In genomic region chr2:28103653-28104052, GRCm38 (mm10) we compare ENCODE assay signal across 28 mouse cellular contexts. TPM values are rescaled to one million over a fixed set of nuclear protein-coding genes. Genes with fewer than 3 reads are reported as not detected.
DNase-seq lines count a peak whose midpoint lies in the region; ATAC-seq and TF ChIP-seq lines count a peak whose summit lies in the region.
"Had no signal": no experiment of that assay in that cellular context is flagged by ENCODE, and none has a peak within 500 bp of the region (broad histone marks: within the 10 kb centered on the region; RNA-seq: fewer than 3 reads in every experiment).

No protein-coding gene starts in this region.

- H3K9ac ChIP-seq in intestine, postnatal 0 days (ENCODE audit: low read depth, low read length): no peak overlapping the region
- H3K9ac ChIP-seq in intestine, embryonic 16.5 days (ENCODE audit: low read depth, low read length): no peak overlapping the region
- H3K9ac ChIP-seq in neural tube, embryonic 11.5 days (ENCODE audit: low read length): no peak overlapping the region
- no peak overlapping the region for H3K9ac ChIP-seq in neural tube, embryonic 15.5 days (replicated peaks)
- H3K9ac ChIP-seq in MEL (ENCODE audit: control insufficient read depth, low read depth, low read length, poor library complexity, severe bottlenecking): no peak overlapping the region
- H3K9ac ChIP-seq in liver, embryonic 14.5 days (replicated peaks): no peak overlapping the region
- H3K9ac ChIP-seq: embryonic facial prominence, embryonic 15.5 days; hindbrain, embryonic 12.5 days; limb, embryonic 15.5 days had no signal

- TF ChIP-seq RAD21 in MEL (IDR thresholded peaks at IDR 0.05; ENCODE audit: low read depth, low read length): peak; percentile 6

- no peaks in the 10 kb centered on the region for H3K9me3 ChIP-seq in intestine, postnatal 0 days (ENCODE audit: control insufficient read depth)
- H3K9me3 ChIP-seq in intestine, embryonic 16.5 days (ENCODE audit: control insufficient read depth, low read length): no peaks in the 10 kb centered on the region
- H3K9me3 ChIP-seq in neural tube, embryonic 11.5 days (ENCODE audit: control insufficient read depth, low read length): no peaks in the 10 kb centered on the region
- H3K9me3 ChIP-seq in neural tube, embryonic 15.5 days (replicated peaks): no peaks in the 10 kb centered on the region
- H3K9me3 ChIP-seq in MEL (replicated peaks; ENCODE audit: insufficient read depth, low read length): no peaks in the 10 kb centered on the region
- no peaks in the 10 kb centered on the region for H3K9me3 ChIP-seq in liver, embryonic 14.5 days (ENCODE audit: control insufficient read depth, low read length)
- H3K9me3 ChIP-seq: embryonic facial prominence, embryonic 15.5 days; hindbrain, embryonic 12.5 days; limb, embryonic 15.5 days; megakaryocyte, embryonic 14.5 days had no signal

- H3K4me2 ChIP-seq in intestine, postnatal 0 days (replicated peaks; ENCODE audit: low read depth): no peak overlapping the region
- no peak overlapping the region for H3K4me2 ChIP-seq in intestine, embryonic 16.5 days (ENCODE audit: low read depth, low read length)
- no peak overlapping the region for H3K4me2 ChIP-seq in neural tube, embryonic 11.5 days (ENCODE audit: low read depth)
- no peak overlapping the region for H3K4me2 ChIP-seq in neural tube, embryonic 15.5 days
- no peak overlapping the region for H3K4me2 ChIP-seq in liver, embryonic 14.5 days (ENCODE audit: low read depth)
- H3K4me2 ChIP-seq: embryonic facial prominence, embryonic 15.5 days; heart, embryonic 11.5 days; hindbrain, embryonic 12.5 days; limb, embryonic 15.5 days had no signal

- TF ChIP-seq EP300 in MEL (IDR thresholded peaks at IDR 0.05; ENCODE audit: low read depth in 1 of 2, low read length in 2 of 2): no peak
- TF ChIP-seq EP300 in liver, embryonic 14.5 days (IDR thresholded peaks at IDR 0.05; ENCODE audit: low read depth): no peak

- H3K27ac ChIP-seq in intestine, postnatal 0 days (ENCODE audit: low read depth, low read length): no peak overlapping the region
- H3K27ac ChIP-seq in intestine, embryonic 16.5 days (ENCODE audit: low read length): no peak overlapping the region
- no peak overlapping the region for H3K27ac ChIP-seq in neural tube, embryonic 11.5 days (ENCODE audit: low read depth, low read length)
- H3K27ac ChIP-seq in neural tube, embryonic 15.5 days (replicated peaks): no peak overlapping the region
- H3K27ac ChIP-seq in MEL (ENCODE audit: control insufficient read depth, low read depth, low read length): no peak overlapping the region
- H3K27ac ChIP-seq in liver, embryonic 14.5 days: peak overlapping the region; percentile 19; the same call in 1 of the 2 replicates
- H3K27ac ChIP-seq: embryonic facial prominence, embryonic 15.5 days; hindbrain, embryonic 12.5 days; limb, embryonic 15.5 days had no signal

- no peak for TF ChIP-seq POLR2A in MEL (IDR thresholded peaks at IDR 0.05; ENCODE audit: control insufficient read depth in 1 of 2, insufficient read depth in 1 of 2, low read depth in 1 of 2, low read length in 2 of 2, poor library complexity in 1 of 2)

- DNase-seq in neural tube, embryonic 11.5 days (ENCODE audit: low spot score): peak; percentile 26
- DNase-seq in MEL (ENCODE audit: low read depth, low spot score): peak; percentile 32
- DNase-seq in liver, embryonic 14.5 days (ENCODE audit: low read depth in 3 of 3, low spot score in 3 of 3): no peak
- no peak for DNase-seq in cerebellum, postnatal 10 days
- DNase-seq in left cerebral cortex, adult 8-10 months (ENCODE audit: low spot score in 2 of 2): no peak
- DNase-seq: adrenal gland, postnatal 10 days; cerebellum, postnatal 36 days; heart, postnatal 10 days; kidney, postnatal 4 days; lung, postnatal 10 days had no signal

- H3K4me1 ChIP-seq in intestine, postnatal 0 days (replicated peaks; ENCODE audit: control insufficient read depth, insufficient read depth, low read length): no peaks in the 10 kb centered on the region
- H3K4me1 ChIP-seq in intestine, embryonic 16.5 days (ENCODE audit: control insufficient read depth, insufficient read depth, low read length): peaks cover 4% of the 10 kb centered on the region; the same call in 1 of the 2 replicates
- peaks cover 2% of the 10 kb centered on the region; the same call in 1 of the 2 replicates for H3K4me1 ChIP-seq in neural tube, embryonic 11.5 days (ENCODE audit: control insufficient read depth, insufficient read depth, low read length)
- peaks cover 13% of the 10 kb centered on the region for H3K4me1 ChIP-seq in neural tube, embryonic 15.5 days
- H3K4me1 ChIP-seq in MEL (ENCODE audit: control insufficient read depth in 1 of 2, insufficient read depth in 2 of 2, low read length in 2 of 2): peaks cover 0 to 5% of the 10 kb centered on the region in 2 experiments; a peak in 2 of 4 replicates
- peaks cover 35 to 36% of the 10 kb centered on the region in 2 experiments for H3K4me1 ChIP-seq in liver, embryonic 14.5 days (replicated peaks; ENCODE audit: control insufficient read depth in 2 of 2, insufficient read depth in 2 of 2, low read length in 1 of 2)
- H3K4me1 ChIP-seq: megakaryocyte, embryonic 14.5 days had no signal

- no peak for ATAC-seq in intestine, postnatal 0 days
- no peak for ATAC-seq in intestine, embryonic 16.5 days
- no peak for ATAC-seq in neural tube, embryonic 11.5 days (ENCODE audit: insufficient read depth, low FRiP score, low TSS enrichment)
- ATAC-seq in neural tube, embryonic 15.5 days (ENCODE audit: low FRiP score): no peak
- ATAC-seq in liver, embryonic 14.5 days (ENCODE audit: insufficient read depth): no peak
- ATAC-seq: activated CD4-positive, CD25-positive, alpha-beta regulatory T cell, adult 4 months; inflammation-experienced regulatory T-cells, adult 6 months; midbrain, embryonic 16.5 days had no signal

- H3K4me3 ChIP-seq in intestine, postnatal 0 days (ENCODE audit: low read depth, low read length): no peak overlapping the region
- no peak overlapping the region for H3K4me3 ChIP-seq in intestine, embryonic 16.5 days (ENCODE audit: low read length)
- no peak overlapping the region for H3K4me3 ChIP-seq in neural tube, embryonic 11.5 days (ENCODE audit: low read depth, low read length)
- no peak overlapping the region for H3K4me3 ChIP-seq in neural tube, embryonic 15.5 days (replicated peaks)
- H3K4me3 ChIP-seq in MEL (ENCODE audit: control insufficient read depth in 1 of 2, insufficient read depth in 1 of 2, low read depth in 2 of 2, low read length in 2 of 2): no peak overlapping the region
- no peak overlapping the region for H3K4me3 ChIP-seq in liver, embryonic 14.5 days (ENCODE audit: insufficient read depth in 1 of 2, low read depth in 2 of 2, low read length in 2 of 2)
- H3K4me3 ChIP-seq: embryonic facial prominence, embryonic 15.5 days; hindbrain, embryonic 12.5 days; limb, embryonic 15.5 days; megakaryocyte, embryonic 14.5 days had no signal

- H3K27me3 ChIP-seq in intestine, postnatal 0 days (replicated peaks; ENCODE audit: control insufficient read depth, insufficient read depth, low read length): no peaks in the 10 kb centered on the region
- no peaks in the 10 kb centered on the region for H3K27me3 ChIP-seq in intestine, embryonic 16.5 days (replicated peaks; ENCODE audit: control insufficient read depth, insufficient read depth, low read length)
- no peaks in the 10 kb centered on the region for H3K27me3 ChIP-seq in neural tube, embryonic 11.5 days (ENCODE audit: control insufficient read depth, insufficient read depth, low read length)
- no peaks in the 10 kb centered on the region for H3K27me3 ChIP-seq in neural tube, embryonic 15.5 days (replicated peaks)
- no peaks in the 10 kb centered on the region; a peak in 1 of 4 replicates for H3K27me3 ChIP-seq in MEL (ENCODE audit: control insufficient read depth in 1 of 2, insufficient read depth in 2 of 2, low read length in 2 of 2)
- no peaks in the 10 kb centered on the region; the same call in 1 of the 2 replicates for H3K27me3 ChIP-seq in liver, embryonic 14.5 days (ENCODE audit: control insufficient read depth, insufficient read depth, low read length)
- H3K27me3 ChIP-seq: embryonic facial prominence, embryonic 15.5 days; hindbrain, embryonic 12.5 days had no signal

- no peaks in the 10 kb centered on the region for H3K79me2 ChIP-seq in MEL (ENCODE audit: control insufficient read depth, insufficient read depth, low read length, poor library complexity)

- WGBS in intestine, postnatal 0 days: 54% methylated on average over 2 of the region's 2 CpGs
- WGBS in intestine, embryonic 16.5 days: 48% methylated on average over 2 of the region's 2 CpGs
- 56% methylated on average over 2 of the region's 2 CpGs for WGBS in neural tube, embryonic 11.5 days
- 84% methylated on average over 2 of the region's 2 CpGs for WGBS in neural tube, embryonic 15.5 days
- WGBS in liver, embryonic 14.5 days (ENCODE audit: insufficient replicate concordance): 48% methylated on average over 2 of the region's 2 CpGs

- TF ChIP-seq CTCF in intestine, postnatal 0 days (IDR thresholded peaks at IDR 0.05; ENCODE audit: low read depth): peak; percentile 6; the same call in 1 of the 2 replicates
- TF ChIP-seq CTCF in MEL (IDR thresholded peaks at IDR 0.05 in 2 of 3, conservative IDR thresholded peaks at IDR 0.05 in 1 of 3; ENCODE audit: control insufficient read depth in 1 of 3, insufficient read depth in 1 of 3, low read depth in 2 of 3, low read length in 3 of 3, poor library complexity in 1 of 3, severe bottlenecking in 1 of 3): peak; percentile 43 to 47 (median 44)
- peak; percentile 52; the same call in 1 of the 2 replicates for TF ChIP-seq CTCF in liver, embryonic 14.5 days (IDR thresholded peaks at IDR 0.05; ENCODE audit: low read depth)

- no peaks in the 10 kb centered on the region for H3K36me3 ChIP-seq in intestine, postnatal 0 days (ENCODE audit: control insufficient read depth, insufficient read depth)
- H3K36me3 ChIP-seq in intestine, embryonic 16.5 days (ENCODE audit: control insufficient read depth, insufficient read depth, low read length): no peaks in the 10 kb centered on the region
- no peaks in the 10 kb centered on the region for H3K36me3 ChIP-seq in neural tube, embryonic 11.5 days (ENCODE audit: control insufficient read depth, insufficient read depth, low read length)
- H3K36me3 ChIP-seq in neural tube, embryonic 15.5 days: no peaks in the 10 kb centered on the region
- H3K36me3 ChIP-seq in MEL (ENCODE audit: control insufficient read depth in 1 of 2, insufficient read depth in 2 of 2, low read length in 2 of 2): no peaks in the 10 kb centered on the region
- H3K36me3 ChIP-seq in liver, embryonic 14.5 days (replicated peaks; ENCODE audit: control insufficient read depth, insufficient read depth, low read depth): no peaks in the 10 kb centered on the region
- H3K36me3 ChIP-seq: embryonic facial prominence, embryonic 15.5 days; hindbrain, embryonic 12.5 days; limb, embryonic 15.5 days had no signal

RNA-seq across cellular contexts. Expression of gene Fcnb, which starts 19.0 kb away (rescaled TPM):
- not detected in 2 replicates for polyA plus RNA-seq in intestine, postnatal 0 days (2015; fragmentation: Nextera tagmentation; extraction: Ambion mirVana)
- polyA plus RNA-seq in intestine, embryonic 16.5 days (2015; fragmentation: Nextera tagmentation; extraction: Ambion mirVana): 0.42 and 1.0 TPM in 2 replicates
- 0.28 TPM in 1 of 2 replicates, not detected in the other for polyA plus RNA-seq in neural tube, embryonic 11.5 days (2014; fragmentation: Nextera tagmentation; extraction: Ambion mirVana)
- 0.52 TPM in 1 of 2 replicates, not detected in the other for polyA plus RNA-seq in neural tube, embryonic 15.5 days (2015; fragmentation: Nextera tagmentation; extraction: Ambion mirVana)
- not detected in 2 replicates for total RNA-seq in MEL (2012; rRNA removed)
- not detected for polyA plus RNA-seq in MEL (2012; ENCODE audit: insufficient read depth in 1 of 2, insufficient read length in 2 of 2, low read depth in 1 of 2, low replicate concordance in 2 of 2, missing spikeins in 1 of 2)
- polyA plus RNA-seq in liver, embryonic 14.5 days (2012; rRNA removed): 12.0 and 14.6 TPM in 2 replicates
- polyA plus RNA-seq in liver, embryonic 14.5 days (2014; fragmentation: Nextera tagmentation; extraction: Ambion mirVana): 28.4 and 29.9 TPM in 2 replicates
- not detected for total RNA-seq in left cerebral cortex, adult 8-10 months (2022)
- total RNA-seq: gastrocnemius, adult 18-20 months; heart, postnatal 10 days; layer of hippocampus, postnatal 14 days; left cerebral cortex, postnatal 36 days had no signal
- polyA plus RNA-seq: activated CD4-positive, CD25-positive, alpha-beta regulatory T cell, adult 4 months; gonadal fat pad, adult 2 months; inflammation-experienced regulatory T-cells, adult 6 months; kidney, embryonic 14.5 days; midbrain, embryonic 16.5 days; small intestine, adult 2 months; urinary bladder, adult 2 months had no signal

Comparison
In these comparisons a context has a peak if more than half of its experiments do, and no peak if none do; other contexts are left out.
1. DNase-seq: peak in neural tube, embryonic 11.5 days (single experiment) and MEL (single experiment); none in liver, embryonic 14.5 days (0 of 3), cerebellum, postnatal 10 days (0 of 2) and left cerebral cortex, adult 8-10 months (0 of 2).
2. Peak in every context shown above with its lines, with median percentiles within 50 percentile points of each other: CTCF ChIP-seq.